Mouse (Mus musculus) limb, embryonic 11.5 days (tissue): ENCODE results near the gene Tsc22d3. TPM values are rescaled to one million over a fixed set of nuclear protein-coding genes. Genes with fewer than 3 reads are reported as not detected.
A peak's percentile ranks its signal among the peaks of the same experiment; 100 is the strongest.
"Not testable (repeated sequence)": the region's sequence is repeated elsewhere in the genome, so short reads cannot be mapped to it uniquely, and the experiment has no call there.

Experiments used
- ATAC-seq: fragments of 200-750 bp; cut with Nextera tagmentation; 2 replicates; pipeline ENCODE4 v1.8.0; 2017; ENCODE audit warnings: low read depth; ENCODE audit not compliant: insufficient number of reproducible peaks, low FRiP score, low TSS enrichment
- DNase-seq: peaks from one replicate; pipeline ENCODE4 v3.0.0-alpha.2; 2015; ENCODE audit warnings: low spot score
- H3K27ac ChIP-seq: fragments of 300-500 bp; sonication (generic); replicated peaks from 2 replicates; pipeline ENCODE4 v1.5.1; 2014; ENCODE audit warnings: low read depth, mild to moderate bottlenecking, low read length
- H3K27me3 ChIP-seq: fragments of 300-500 bp; sonication (generic); 2 replicates; pipeline ENCODE4 v1.6.1; 2014; ENCODE audit warnings: mild to moderate bottlenecking, low read length, mixed read lengths; ENCODE audit not compliant: control insufficient read depth, insufficient read depth
- H3K36me3 ChIP-seq: fragments of 300-500 bp; sonication (generic); 2 replicates; pipeline ENCODE4 v1.6.1; 2014; ENCODE audit warnings: mild to moderate bottlenecking, low read length, moderate library complexity, mixed read lengths; ENCODE audit not compliant: control insufficient read depth, insufficient read depth
- H3K4me1 ChIP-seq: fragments of 300-500 bp; sonication (generic); 2 replicates; pipeline ENCODE4 v1.6.1; 2014; ENCODE audit warnings: low read length, mixed read lengths; ENCODE audit not compliant: control insufficient read depth, insufficient read depth
- H3K4me2 ChIP-seq: fragments of 300-500 bp; sonication (generic); 2 replicates; pipeline ENCODE4 v1.6.1; 2014; ENCODE audit warnings: low read depth, mild to moderate bottlenecking, moderate library complexity; ENCODE audit not compliant: severe bottlenecking
- H3K4me3 ChIP-seq: fragments of 300-500 bp; sonication (generic); 2 replicates; pipeline ENCODE4 v1.5.1; 2014; ENCODE audit warnings: low read depth, low read length
- H3K9ac ChIP-seq: fragments of 300-500 bp; sonication (generic); 2 replicates; pipeline ENCODE4 v1.6.1; 2014; ENCODE audit warnings: mild to moderate bottlenecking, low read length
- H3K9me3 ChIP-seq: fragments of 300-500 bp; sonication (generic); 2 replicates; pipeline ENCODE4 v1.6.1; 2016; ENCODE audit warnings: low read length; ENCODE audit not compliant: control insufficient read depth
- WGBS: fragments of 180-500 bp; shearing (Covaris S2); extraction: QIAGEN DNeasy Blood & Tissue Kit; methylation state at CpG from one replicate; pipeline ENCODE4 v1.1.7; 2014; 5-methylcytosine and 5-hydroxymethylcytosine counted together
- polyA plus RNA-seq: library from polyadenylated mRNA; unstranded; fragments of >200 nt; fragmentation: Nextera tagmentation; extraction: Ambion mirVana; gene quantifications from 2 replicates; pipeline ENCODE4 v1.2.1, GENCODE M21; 2014

Gene Tsc22d3
- polyA plus RNA-seq, 1 experiment from 2014 or later: 124 TPM

DNA sequence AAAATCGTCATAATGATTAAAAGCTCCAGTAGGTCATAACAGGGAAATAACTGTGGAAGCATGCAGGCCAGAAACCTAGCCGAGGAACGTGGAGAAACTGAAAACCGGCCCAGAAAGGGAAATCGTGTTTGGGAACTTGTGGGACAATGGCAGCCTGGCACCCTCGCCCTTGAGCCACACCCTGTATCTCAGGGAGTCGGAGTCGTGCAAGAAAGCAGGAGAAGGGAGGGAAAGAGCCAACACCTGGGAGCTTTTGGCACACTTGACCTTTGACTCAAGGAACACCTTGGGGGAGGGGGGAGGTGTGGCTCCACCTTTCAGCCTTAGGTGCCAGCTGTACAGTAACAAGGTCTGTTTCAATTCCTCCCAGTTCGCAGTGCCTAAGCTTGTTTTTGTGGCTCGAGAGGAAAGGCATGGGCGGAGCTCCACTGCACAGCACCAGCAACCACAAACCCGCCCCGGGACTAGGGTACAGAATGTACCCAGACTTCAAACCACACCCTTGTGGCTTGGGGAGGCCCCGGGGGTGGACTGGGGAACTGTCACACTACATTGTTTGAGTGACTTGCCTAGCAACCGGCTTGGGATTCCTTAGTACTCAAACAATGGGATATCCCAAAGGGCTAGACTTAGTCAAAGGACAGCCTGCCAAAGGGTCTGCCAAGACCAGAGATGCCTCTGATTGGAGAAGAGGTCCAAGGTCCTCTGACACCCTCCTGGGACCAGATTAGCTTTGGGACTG is 94.8 kb downstream of the Tsc22d3 start:
- Histone ChIP-seq H3K4me3 (no peak overlapping the region), H3K9ac (no peak overlapping the region), H3K27me3 (no peaks in the 10 kb centered on the region; the same call in 1 of the 2 replicates), H3K27ac (no peak overlapping the region), H3K4me2 (no peak overlapping the region), H3K9me3 (no peaks in the 10 kb centered on the region), H3K36me3 (no peaks in the 10 kb centered on the region), H3K4me1 (no peaks in the 10 kb centered on the region)
- DNase-seq (no peak), ATAC-seq (no peak)
- WGBS: 64% methylated on average over 15 of the region's 15 CpGs

DNA sequence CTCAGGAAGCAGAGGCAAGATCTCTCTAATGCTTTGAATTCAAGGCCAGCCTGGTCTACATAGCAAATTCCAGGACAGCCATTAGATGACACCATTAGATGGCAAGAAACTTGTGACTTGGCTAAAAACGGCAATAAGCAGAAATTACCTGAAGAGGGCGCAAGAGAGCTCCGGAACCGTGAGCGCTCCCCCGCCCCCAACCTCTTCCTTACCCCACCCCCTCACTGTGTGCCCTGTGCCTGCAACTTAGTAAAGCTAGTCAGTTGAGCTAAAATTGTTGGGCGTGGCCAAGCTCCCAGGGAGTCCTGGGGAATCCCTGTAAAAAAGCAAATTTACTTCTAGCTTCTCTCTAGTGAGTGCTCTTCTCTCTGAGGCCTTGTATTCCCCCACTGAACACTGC is 96.6 kb downstream of the Tsc22d3 start:
- Histone ChIP-seq H3K9ac (no peak overlapping the region), H3K4me2 (no peak overlapping the region), H3K27ac (no peak overlapping the region), H3K36me3 (no peaks in the 10 kb centered on the region), H3K4me1 (no peaks in the 10 kb centered on the region), H3K4me3 (no peak overlapping the region), H3K9me3 (no peaks in the 10 kb centered on the region), H3K27me3 (0 out of 2 replicates have a peak, but pooled peaks cover 3% of the 10 kb centered on the region)
- DNase-seq: peak; percentile 75
- peak; percentile 67; the same call in 1 of the 2 replicates for ATAC-seq
- WGBS: 14% methylated on average over 7 of the region's 7 CpGs

DNA sequence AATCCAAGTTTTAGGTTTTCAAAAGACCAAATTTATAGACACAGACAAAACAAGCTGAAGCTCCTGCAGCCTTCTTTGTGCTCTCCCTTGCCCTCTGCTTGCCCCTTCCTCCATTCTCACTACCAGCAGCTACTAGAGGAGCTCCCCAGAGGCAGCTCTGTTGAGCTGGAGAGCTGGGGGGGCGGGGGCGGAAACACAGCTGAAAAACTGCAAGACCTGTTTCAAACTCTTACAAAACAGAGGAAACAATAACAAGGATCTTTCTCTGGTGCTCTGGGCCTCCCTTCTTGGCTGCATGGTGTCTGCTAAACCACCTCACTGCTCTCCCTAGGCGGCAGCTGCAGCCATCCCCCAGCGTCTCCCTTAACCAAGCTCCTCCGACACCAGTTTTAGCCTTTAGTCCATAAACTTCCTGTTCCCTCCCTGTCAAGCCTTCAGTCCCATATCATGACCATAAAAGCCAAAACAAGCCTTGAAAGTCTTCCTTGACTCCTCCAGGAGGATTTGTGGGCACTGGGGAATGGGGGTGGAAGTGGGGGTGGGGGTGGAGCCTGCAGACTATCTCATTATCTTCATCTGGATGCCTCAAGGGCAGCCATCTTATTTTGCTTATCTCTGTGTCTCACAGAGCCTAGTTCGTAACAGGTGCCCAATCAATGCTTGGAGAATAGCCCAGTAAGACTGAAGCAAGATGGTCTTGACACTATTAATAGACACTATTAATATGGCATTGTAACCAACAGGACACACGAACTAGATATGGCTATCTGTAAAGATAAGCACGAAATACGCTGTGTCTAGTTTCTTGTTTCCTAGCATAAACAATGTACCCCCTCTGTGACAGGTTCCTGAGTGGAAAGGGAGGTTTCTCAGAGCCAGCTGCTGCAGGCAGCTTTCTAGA is 98.8 kb downstream of the Tsc22d3 start:
- Histone ChIP-seq H3K36me3 (no peaks in the 10 kb centered on the region), H3K4me3 (no peak overlapping the region), H3K4me1 (no peaks in the 10 kb centered on the region), H3K27ac (no peak overlapping the region), H3K4me2 (no peak overlapping the region), H3K9me3 (no peaks in the 10 kb centered on the region), H3K9ac (no peak overlapping the region; the same call in 1 of the 2 replicates), H3K27me3 (0 out of 2 replicates have a peak, but pooled peaks cover 3% of the 10 kb centered on the region)
- DNase-seq: no peak
- ATAC-seq: no peak
- WGBS: 79% methylated on average over 9 of the region's 9 CpGs

GRCm38 (mm10) chrX:140500306-140500705 is 100.2 kb downstream of the Tsc22d3 start:
- no peak overlapping the region for H3K9ac ChIP-seq
- no peak for ATAC-seq
- 0 out of 2 replicates have a peak, but pooled peaks cover 3% of the 10 kb centered on the region for H3K27me3 ChIP-seq
- H3K9me3 ChIP-seq: no peaks in the 10 kb centered on the region
- no peaks in the 10 kb centered on the region for H3K4me1 ChIP-seq
- no peak overlapping the region for H3K4me3 ChIP-seq
- H3K36me3 ChIP-seq: no peaks in the 10 kb centered on the region
- 82% methylated on average over 5 of the region's 5 CpGs for WGBS
- H3K27ac ChIP-seq: no peak overlapping the region
- no peak for DNase-seq
- H3K4me2 ChIP-seq: no peak overlapping the region

DNA sequence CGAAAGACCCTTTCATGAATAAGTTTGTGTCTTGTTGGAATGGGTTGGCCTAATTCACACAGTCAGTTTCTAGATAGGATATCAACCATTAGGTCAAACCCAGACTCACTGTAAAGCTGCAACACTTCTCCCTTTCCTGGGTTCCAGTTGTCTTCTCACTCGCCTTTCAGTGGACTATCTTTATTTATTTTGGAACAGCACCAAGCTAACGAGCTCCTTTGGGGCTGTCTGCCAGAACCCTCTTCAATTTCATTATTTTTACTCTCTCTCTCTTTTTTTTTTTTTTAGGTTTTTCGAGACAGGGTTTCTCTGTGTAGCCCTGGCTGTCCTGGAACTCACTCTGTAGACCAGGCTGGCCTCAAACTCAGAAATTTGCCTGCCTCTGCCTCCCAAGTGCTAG is 102.0 kb downstream of the Tsc22d3 start:
- H3K4me3 ChIP-seq, H3K9me3 ChIP-seq, H3K4me1 ChIP-seq, ATAC-seq, H3K27ac ChIP-seq, H3K9ac ChIP-seq, DNase-seq, H3K4me2 ChIP-seq, H3K36me3 ChIP-seq, H3K27me3 ChIP-seq: not testable (repeated sequence)
- WGBS: 75% methylated on average over 4 of the region's 4 CpGs

- no peak overlapping the region for H3K9ac ChIP-seq
- peaks cover 2% of the 10 kb centered on the region; the same call in 1 of the 2 replicates for H3K27me3 ChIP-seq
These were observed 106.3 kb downstream of the Tsc22d3 start for GRCm38 (mm10) chrX:140494170-140494569.

DNA sequence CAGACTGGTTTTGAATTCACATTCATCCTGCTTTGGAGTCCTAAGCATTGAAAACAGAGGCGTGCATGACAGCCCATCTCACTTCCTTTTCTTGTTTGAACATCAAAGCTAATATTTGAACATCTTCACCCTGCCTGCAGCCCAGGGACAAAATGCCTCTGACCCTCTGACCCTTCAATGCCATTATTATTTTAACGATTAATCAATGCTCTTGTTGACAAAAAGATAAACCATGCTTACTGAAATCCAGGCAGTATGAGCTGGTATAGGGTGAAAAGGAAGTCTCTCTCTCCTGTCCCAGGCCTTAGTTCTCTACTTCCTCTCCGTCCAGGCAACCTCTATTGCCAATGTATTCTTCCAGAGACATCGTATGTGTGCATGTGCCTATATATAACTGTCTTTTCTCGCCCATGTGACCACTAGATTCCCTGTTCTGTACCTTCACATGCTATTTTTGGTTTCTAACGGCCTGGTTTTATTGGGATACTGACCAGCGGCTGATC is 106.9 kb downstream of the Tsc22d3 start:
- H3K4me2 ChIP-seq: no peak overlapping the region

More at GRCm38 (mm10) chrX:140494170-140494569, 106.3 kb downstream of the Tsc22d3 start:
- no peak overlapping the region for H3K4me2 ChIP-seq
- no peak overlapping the region for H3K27ac ChIP-seq
- no peaks in the 10 kb centered on the region for H3K4me1 ChIP-seq
- no peaks in the 10 kb centered on the region for H3K36me3 ChIP-seq
- H3K9me3 ChIP-seq: no peaks in the 10 kb centered on the region
- no peak overlapping the region for H3K4me3 ChIP-seq
- DNase-seq: no peak
- no peak for ATAC-seq
- WGBS: 82% methylated on average over 6 of the region's 6 CpGs

GRCm38 (mm10) chrX:140491884-140492571 is 108.4 kb downstream of the Tsc22d3 start:
- Histone ChIP-seq H3K9ac (no peak overlapping the region), H3K27me3 (peaks cover 2% of the 10 kb centered on the region; the same call in 1 of the 2 replicates), H3K27ac (no peak overlapping the region), H3K4me3 (no peak overlapping the region), H3K36me3 (no peaks in the 10 kb centered on the region), H3K9me3 (no peaks in the 10 kb centered on the region), H3K4me1 (no peaks in the 10 kb centered on the region), H3K4me2 (no peak overlapping the region)
- peak; percentile 28 for DNase-seq
- whole genome bisulfite sequencing: 58% methylated on average over 10 of the region's 10 CpGs
- no peak for ATAC-seq

More for the DNA sequence above, 106.9 kb downstream of the Tsc22d3 start:
- Histone ChIP-seq H3K9ac (no peak overlapping the region), H3K36me3 (no peaks in the 10 kb centered on the region), H3K27me3 (peaks cover 2% of the 10 kb centered on the region; the same call in 1 of the 2 replicates), H3K9me3 (no peaks in the 10 kb centered on the region), H3K4me3 (no peak overlapping the region), H3K4me1 (no peaks in the 10 kb centered on the region), H3K27ac (no peak overlapping the region)
- ATAC-seq (no peak), DNase-seq (no peak)
- WGBS: 75% methylated on average over 7 of the region's 7 CpGs
